Mouse (Mus musculus): ENCODE measurements around the gene Far2.
"Not testable (repeated sequence)": the region's sequence is repeated elsewhere in the genome, so short reads cannot be mapped to it uniquely, and the experiment has no call there.

Gene Far2

GRCm38 (mm10) chr6:148116907-148117306 is 69.8 kb downstream of the Far2 start:
- DNase-seq (ENCODE audit: low spot score), result no peak

DNA sequence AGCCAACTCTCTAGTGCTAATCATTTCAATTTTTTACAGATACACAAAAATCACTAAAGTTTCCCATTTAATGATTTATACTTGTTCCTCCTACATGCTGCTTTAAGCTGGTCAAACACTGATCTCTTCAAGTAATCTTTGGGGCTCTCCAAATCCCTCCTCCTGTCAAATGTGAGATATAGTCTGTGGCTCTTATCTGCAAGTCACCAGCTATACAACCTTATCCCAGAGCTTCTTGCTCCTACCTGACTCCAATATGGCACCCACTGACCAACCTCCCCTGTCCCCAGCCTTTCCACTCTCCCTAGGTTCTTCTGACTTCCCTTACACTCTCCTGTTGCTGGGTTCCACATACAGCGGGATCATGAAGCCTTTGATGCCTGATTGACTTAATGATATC is 70.6 kb downstream of the Far2 start:
- no peak for DNase-seq (ENCODE audit: low spot score)

GRCm38 (mm10) chr6:148120703-148121102 is 73.6 kb downstream of the Far2 start:
- DNase-seq (ENCODE audit: low spot score), result no peak

DNA sequence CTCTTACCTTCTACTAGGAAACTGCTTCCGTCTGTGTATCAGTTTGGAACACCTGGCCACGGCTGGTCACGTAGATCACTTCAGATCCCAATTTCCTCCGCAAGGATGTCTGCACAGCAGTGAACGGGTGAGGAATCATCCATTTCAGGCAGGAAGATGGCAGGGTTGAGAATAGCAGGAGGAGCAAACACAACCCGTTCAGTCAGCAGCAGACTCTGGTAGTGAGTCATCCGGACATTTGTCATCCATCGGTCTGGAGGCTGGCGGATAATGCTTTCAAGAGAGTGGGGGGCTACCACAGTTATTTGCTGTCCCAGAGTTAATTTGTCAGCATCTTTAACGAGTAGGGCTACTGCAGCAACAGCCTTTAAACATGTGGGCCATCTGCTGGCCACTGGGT is 79.8 kb downstream of the Far2 start:
- not testable (repeated sequence) for DNase-seq (ENCODE audit: low spot score)

GRCm38 (mm10) chr6:148132314-148132713 is 85.3 kb downstream of the Far2 start:
- DNase-seq (ENCODE audit: low spot score), result peak; percentile 18

DNA sequence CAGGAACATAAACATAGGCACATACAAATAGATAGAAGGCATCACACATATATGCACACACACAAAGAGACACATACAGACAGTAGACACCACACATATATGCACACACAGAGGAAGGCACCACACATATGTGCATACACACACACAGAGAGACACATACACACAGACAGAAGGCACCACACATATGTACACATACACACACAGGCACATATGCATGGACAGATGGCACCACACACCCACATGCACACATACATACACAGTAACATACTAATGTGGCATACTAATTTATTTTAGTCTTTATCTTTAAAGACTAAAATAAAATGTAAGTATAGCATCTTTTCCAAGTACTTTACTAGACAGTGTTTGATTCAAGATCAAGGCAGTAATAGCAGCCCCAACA is 86.5 kb downstream of the Far2 start:
- DNase-seq (ENCODE audit: low spot score), result no peak

GRCm38 (mm10) chr6:148135769-148136382 is 88.8 kb downstream of the Far2 start:
- DNase-seq (ENCODE audit: low spot score), result peak; percentile 90

- no peak for DNase-seq (ENCODE audit: low spot score)
These were observed 92.4 kb downstream of the Far2 start for GRCm38 (mm10) chr6:148139288-148139995.

- DNase-seq (ENCODE audit: low spot score), result no peak
These were observed 94.8 kb downstream of the Far2 start for GRCm38 (mm10) chr6:148141874-148142273.

- no peak for DNase-seq (ENCODE audit: low spot score)
These were observed 95.4 kb downstream of the Far2 start for GRCm38 (mm10) chr6:148142421-148142820.

DNA sequence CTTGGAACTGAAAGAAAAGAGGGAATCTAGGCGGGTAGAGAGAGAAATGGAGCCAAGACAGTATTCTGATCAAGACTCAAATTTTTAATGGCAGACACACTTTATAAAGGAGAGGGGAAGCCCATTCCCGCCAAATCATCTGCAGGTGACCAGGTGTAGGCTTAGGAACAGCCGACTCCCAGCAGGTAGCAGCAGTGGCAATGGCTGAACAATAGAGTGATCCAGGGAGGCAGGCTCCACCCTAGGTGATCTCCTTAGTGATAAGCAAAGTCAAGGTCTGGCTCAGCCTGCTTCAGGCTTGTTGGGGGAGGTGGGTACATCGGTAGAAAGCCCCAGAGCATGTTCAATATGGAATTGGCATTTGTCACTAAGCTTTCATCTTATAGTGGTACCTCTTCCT is 105.2 kb downstream of the Far2 start:
- not testable (repeated sequence) for DNase-seq (ENCODE audit: low spot score)

GRCm38 (mm10) chr6:148172904-148173303 is 125.8 kb downstream of the Far2 start:
- no peak for DNase-seq (ENCODE audit: low spot score)

- no peak for DNase-seq (ENCODE audit: low spot score)
These were observed 138.6 kb downstream of the Far2 start for GRCm38 (mm10) chr6:148185694-148186093.

DNA sequence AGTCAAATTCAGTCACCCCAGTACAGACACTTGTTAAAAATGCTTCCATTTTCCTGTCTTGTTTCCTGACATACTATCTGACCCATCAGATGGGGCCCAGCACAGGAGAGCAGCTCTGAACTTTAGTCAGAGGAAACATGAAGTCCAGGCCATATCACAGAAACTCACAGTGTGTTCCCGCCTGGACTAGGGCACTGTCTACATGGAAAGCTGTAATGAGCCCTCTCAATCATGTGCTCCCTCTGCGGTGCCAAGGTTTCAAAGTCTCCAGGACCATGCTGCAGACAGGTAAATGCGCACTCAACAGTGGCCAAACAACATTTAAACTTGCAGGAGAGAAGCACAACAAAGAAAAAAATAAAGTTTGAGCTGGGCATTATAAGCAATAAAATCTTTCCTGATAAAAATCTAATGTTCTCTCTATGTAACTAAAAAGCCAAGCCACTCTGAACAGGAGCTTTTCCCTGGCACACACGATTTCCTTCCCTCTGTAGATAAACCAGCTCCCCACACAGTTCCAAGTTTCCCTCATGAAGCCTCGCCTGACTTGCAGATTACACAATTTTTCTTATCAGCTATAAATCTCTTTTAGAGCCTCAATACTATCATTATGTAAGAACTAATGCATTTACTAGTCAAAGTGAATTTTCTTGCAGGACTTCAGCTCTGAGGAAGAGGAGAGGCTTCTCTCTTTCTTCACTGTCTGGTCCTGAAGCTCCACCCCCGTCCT is 147.1 kb downstream of the Far2 start:
- no peak for DNase-seq (ENCODE audit: low spot score)

- no peak for DNase-seq (ENCODE audit: low spot score)
These were observed 152.1 kb downstream of the Far2 start for GRCm38 (mm10) chr6:148199177-148199576.

- no peak for DNase-seq (ENCODE audit: low spot score)
These were observed 152.7 kb downstream of the Far2 start for GRCm38 (mm10) chr6:148199729-148200128.

GRCm38 (mm10) chr6:148205134-148205533 is 158.1 kb downstream of the Far2 start:
- DNase-seq (ENCODE audit: low spot score), result no peak

DNA sequence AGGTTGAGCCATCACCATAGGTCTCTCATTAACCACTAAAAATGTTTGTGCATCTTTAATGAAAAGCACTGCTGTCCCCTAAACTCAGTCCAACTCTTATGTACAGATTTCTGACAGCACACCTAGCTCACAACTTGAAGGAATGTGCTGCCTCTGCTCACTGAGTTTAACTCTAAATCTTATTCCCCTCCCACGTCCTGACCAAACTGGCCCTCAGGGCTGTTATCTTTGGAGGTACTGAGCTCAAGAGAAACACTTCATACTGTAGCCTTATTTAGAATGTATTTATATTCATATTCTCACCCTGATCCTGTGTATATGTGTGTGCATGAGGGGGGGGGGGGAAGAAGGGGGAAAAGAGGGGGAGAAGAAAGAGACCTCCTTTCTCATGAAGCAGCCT is 160.5 kb downstream of the Far2 start:
- no peak for DNase-seq (ENCODE audit: low spot score)

GRCm38 (mm10) chr6:148211391-148211876 is 164.4 kb downstream of the Far2 start:
- DNase-seq (ENCODE audit: low spot score), result peak; percentile 32

- peak; percentile 100 for DNase-seq (ENCODE audit: low spot score)
These were observed 165.0 kb downstream of the Far2 start, which contains the start of gene Ergic2 for GRCm38 (mm10) chr6:148211897-148212680. Gene Ergic2 (minus strand): TSS chr6:148212374.

DNA sequence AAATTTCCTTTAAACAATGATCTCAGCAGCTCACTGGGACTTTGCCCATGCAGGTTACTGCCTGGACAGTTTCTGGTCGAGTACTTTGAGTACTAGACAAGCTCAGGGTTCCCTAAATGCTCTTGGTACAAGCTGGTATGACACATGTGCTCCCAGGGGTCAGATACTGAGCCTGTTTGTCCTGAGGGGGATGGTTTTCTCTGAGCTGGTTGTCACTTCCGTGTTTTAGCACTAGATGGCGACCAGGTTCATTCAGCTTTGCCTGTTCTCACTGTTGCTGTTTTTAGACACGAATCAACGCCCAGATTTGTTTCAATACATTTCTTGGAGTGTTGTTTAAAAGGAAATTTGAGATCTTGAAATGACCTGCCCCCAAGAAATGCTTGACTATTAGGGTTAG is 167.7 kb downstream of the Far2 start:
- peak; percentile 84 for DNase-seq (ENCODE audit: low spot score)

- no peak for DNase-seq (ENCODE audit: low spot score)
These were observed 169.7 kb downstream of the Far2 start for GRCm38 (mm10) chr6:148216752-148217151.

Data from embryo, embryonic 10.5 days (tissue).